Mouse (Mus musculus) mouse trophoblast stem cell (cell line): ENCODE results near the gene Sub1.

ENCODE experiments used
- in situ Hi-C, 2 experiments: fragments of 300-500 bp; cut with MseI, MboI; formaldehyde crosslinking; loops; 2 replicates in 1 of 2; 3 replicates in 1 of 2; pipeline ENCODE4 v1.15.1; 2025

The Sub1 gene

DNA sequence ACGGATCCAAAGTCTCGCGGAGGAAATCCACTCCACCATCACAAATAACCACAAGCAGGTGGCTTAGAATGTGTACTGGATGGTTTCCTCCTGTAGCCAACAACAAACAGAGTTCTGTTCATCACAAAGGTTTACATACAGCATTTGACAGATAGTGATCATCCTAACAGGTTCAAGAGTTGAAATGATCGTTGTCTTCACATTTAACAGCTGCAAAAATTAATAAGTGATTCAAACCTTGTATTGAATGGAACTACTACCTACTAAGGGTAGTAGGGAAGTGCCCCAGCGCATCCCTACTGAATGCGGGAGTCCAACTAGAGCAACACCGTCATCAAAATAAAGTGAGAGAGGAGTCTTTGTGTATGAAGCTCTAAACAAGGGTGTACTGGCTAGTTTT is at the start of gene Sub1:
Sub1 (minus strand) TSS at position 101 of the 400 bp plus-strand sequence.
- in situ Hi-C loops, result no loop called here

DNA sequence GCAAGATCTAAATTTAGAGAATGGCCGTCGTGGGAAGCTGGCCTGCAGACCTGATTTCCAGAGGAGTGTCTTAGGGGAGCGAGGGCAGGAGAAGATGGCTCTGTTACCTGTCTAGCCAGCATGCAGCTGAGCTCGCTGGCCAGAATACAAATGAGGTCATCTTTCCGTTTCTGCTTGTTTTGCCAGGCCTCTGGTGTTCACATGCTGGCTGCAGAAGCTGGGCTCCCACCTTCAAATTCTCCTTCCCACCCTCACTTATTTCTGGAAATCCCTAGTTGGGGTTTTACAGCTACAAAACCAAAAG is 43.6 kb upstream of the Sub1 start:
- in situ Hi-C loops, result no loop called here

DNA sequence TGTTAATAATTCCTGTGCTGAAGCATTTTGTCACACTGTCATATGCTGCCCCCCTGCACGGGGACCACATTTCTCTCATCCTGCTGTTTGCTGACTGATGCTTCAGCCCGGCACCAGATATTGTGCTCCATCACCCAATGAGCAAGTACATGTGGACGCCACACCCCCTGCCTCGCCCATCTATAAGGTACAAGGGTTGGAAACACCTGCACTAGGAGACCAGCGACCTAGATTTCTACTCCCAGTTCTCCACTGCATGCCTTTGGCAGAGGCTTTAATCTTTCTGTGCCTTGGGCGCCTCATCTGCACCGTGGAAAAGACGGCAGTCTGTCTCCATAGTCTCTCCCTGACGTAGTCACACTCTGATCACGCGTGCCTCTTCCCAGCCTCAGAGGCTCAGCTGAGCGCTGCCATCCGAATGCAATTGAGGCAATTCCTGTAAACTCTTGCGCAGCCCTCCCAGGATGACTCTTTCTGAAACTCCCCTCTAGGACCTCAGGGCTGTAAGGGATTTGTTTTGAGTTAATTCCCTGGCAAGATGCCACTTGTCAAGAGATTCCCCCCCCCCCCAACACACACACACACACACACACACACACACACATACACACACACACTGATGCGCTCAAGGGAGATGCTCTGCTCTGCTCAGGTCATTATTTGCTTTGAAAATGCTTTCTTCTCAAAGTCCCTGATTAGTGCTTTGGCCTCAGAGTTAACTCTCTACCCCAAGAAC is 43.1 kb upstream of the Sub1 start:
- in situ Hi-C loops, result no loop called here

DNA sequence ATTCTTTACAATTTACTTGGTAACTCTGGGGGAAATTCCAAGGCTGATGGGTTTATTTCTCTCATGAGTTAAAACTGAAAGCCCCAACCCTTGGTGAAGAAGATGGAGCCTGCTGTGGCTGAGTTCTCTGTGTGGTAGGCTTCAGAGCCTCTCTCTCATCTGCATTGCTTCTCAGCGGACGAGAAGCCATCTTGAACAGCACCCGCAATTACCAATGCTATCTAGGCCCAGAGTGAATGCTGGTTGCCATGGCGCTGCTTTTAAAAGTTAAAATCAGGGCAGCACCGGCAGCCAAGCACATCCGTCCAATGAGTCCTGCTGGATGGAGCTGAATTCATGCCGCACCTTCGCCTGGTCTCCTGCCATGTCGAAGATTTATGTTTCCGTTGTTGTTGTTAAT is 42.5 kb upstream of the Sub1 start:
- in situ Hi-C loops, result no loop called here

DNA sequence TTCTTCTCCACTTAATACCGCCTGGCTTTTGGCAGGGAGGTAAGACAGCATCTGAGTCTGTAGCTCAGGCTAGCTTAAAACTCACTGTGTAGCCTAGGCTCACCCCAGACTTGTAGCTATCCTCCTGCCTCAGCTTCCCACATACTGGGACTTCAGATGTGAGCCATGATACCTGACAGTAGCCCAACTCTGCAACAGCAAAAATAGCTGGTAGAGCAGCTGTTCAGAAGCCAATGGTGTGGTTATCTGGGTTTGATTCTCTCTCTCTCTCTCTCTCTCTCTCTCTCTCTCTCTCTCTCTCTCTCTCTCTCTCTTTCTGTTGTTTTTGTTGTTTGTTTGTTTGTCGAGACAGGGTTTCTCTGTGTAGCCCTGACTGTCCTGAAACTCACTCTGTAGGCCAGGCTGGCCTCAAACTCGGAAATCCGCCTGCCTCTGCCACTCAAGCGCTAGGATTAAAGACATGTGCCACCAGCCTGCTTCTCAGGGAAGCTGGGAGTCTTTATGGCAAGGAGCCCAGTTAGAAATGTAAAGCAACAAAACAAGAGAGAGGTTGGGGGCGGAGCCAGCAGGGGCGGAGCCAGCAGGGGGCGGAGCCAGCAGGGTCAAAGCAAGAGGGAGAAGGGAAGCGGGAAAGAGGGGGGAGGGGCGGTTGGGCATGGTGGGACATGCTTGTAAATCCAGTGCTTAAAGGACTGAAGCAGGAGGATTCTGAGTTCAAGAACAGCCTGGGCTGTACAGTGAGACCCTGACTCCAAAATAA is 41.3 kb upstream of the Sub1 start:
- in situ Hi-C loops, result no loop called here

DNA sequence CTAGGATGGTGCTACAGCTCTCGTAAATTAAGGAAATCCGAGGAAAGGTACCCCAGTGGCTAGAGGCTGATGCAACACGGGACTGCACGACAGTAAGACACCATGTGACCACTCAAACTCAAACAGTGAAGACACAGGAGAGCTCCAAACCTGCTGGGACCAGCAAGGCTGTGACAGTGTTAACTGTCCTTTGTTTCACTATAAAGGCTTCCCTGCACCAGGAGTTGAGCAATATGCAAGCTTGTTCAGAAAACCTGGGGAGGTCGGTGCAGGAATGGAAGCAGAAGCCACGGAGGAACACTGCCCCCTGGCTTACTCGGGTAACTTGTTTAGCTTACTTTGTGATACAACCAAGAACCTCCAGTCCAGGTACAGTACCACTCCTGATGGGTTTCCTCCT is 40.4 kb upstream of the Sub1 start:
- in situ Hi-C loops, result no loop called here

DNA sequence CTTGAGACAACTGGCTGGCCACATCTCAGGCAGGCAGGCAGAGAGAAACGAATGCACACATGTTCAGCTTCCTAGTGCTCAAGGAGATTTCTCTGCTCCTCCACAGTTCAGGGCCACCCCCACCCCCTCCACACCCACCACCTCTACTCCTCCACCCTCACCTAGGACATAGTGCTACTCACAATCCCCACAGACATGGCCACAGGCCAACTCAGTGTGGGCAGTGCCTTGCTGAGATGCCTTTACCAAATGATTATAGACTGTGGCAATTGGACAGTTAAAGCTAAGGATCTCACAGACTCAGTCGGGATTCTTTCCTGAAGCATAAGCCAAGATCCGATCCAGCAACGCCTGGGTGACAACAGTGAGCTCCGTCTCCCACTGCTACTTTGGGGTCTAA is 39.9 kb upstream of the Sub1 start:
- in situ Hi-C loops, result no loop called here

DNA sequence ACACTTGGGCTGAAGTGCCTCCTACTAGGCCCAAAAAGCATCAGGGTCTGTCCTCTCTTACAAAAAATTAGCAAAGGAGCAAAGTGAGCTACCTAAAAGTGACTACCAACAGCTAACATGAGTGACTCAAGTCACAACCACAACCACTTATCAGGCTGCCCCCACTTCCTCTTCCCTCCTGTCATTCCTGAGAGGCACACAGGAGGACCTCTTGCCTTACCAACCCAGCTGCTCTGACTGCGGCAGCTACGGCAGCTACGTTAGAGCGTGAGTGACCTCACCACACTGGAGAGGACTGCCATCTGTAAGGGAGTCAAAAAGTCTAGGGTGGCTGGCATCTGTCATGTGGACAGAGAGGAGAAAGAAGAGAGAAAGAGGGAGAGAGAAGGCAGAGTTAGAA is 37.5 kb upstream of the Sub1 start:
- in situ Hi-C loops, result no loop called here

DNA sequence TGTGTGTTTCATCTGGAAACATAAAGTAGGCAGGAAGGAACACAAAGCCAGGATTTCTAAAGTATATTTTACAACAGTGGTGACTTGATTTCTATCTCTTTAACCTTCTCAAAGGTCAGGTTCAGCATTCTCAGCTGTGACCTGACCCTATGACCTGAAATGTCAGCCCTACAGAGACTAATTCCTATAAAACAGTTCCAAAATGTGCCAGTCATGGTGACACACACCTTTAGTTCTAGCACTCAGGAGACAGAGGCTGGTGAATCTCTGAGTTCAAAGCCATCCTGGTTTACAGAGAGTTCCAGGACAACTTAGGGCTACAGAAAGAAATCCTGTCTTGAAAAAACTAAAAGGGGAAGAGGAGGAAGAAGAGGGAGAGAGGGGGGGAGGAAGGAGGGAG is 36.4 kb upstream of the Sub1 start:
- in situ Hi-C loops, result no loop called here

DNA sequence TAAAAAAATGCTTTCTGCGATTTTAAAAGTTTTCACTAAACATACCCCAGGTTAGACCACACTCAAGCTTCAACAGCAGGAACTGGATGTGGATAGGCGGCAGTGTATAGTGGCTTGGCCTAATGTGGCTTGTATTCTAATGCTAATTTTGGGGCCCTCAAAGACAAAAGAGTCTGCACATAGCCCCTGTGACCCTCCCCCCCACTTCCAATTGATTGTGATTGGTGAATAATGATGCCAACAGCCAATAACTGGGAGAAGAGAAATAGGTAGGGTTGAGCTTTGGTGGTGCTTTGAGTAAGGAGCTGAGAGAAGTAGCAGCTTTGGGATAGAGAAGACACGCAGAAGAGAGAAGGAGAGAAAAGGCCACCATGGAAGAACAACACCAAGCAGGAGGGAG is 35.7 kb upstream of the Sub1 start:
- in situ Hi-C loops, result no loop called here

DNA sequence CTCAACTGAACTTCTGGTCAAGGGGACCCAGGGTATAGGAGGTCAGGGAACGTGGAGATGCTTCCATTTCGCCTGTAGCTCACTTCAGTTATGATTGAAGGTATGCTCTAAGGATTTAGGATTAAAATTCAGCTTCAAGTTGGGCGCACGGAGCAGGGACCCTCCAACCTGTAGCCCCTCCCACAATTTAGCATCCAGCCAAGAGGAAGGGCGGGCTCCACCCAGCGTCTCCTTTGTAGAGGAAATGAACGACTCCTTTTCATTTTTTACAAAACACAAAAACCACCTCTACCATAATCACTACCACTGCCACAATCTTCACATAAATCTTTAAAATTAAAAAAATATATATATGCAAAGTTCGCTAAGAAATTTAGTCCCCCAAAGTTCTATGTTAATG is 35.1 kb upstream of the Sub1 start:
- in situ Hi-C loops, result no loop called here

DNA sequence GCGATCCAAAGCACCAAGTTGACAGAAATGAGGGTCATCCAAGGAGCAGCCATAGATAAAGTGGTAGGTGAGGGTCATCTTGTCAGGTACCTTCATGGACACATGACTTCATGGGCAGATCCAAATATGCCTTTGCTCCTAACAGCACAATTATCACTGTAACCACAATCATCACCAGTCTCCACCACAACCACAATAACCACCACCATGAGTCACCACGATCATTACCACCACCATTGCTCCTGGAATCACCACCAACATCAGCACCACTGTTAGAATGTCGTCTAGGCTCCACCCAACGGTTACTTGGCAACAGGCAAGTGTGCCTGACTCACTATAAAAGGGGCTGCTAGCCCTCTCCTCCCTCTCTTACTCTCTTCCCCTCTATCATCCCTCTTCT is 33.4 kb upstream of the Sub1 start:
- in situ Hi-C loops, result no loop called here

DNA sequence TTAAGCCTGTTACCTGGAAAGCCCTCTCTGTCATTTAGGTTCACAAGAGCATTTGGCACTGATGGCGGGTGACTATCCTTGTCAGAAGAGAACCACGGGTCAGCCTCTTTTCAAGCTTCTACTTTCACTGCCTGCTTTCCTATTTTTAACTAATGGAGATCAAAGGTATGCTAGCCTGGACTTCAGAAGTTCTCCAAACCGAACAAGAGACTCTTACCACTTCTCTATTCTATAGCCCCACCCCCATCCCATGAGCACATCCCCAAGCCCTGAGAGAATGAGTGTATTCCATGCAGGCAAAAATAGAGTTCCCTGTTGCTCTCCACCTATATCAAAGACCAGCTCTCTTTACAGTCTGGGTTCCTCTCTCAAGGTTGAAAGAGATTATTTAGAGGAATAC is 31.0 kb upstream of the Sub1 start:
- in situ Hi-C loops, result no loop called here

DNA sequence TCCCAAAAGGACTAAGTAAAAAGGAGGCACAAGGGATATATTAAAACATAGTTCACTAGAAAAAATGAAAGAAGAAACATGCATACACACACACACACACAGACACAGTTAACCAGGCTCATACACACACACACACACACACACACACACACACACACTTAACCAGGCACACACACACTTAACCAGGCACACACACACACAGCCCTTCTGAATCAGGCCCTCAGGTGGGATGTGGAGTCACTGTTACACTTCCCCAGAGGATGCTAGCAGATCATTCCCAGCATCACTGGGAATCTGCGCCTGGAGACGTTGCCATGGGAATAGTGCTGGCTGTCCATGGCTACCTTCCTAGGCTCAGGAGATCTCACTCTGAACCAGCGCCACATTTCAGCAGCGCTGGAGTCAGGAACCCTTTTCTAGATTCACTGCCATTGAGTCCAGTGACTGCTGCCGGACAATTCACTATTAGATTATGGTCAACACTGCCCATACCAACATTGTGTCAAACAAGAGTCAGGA is 30.2 kb upstream of the Sub1 start:
- in situ Hi-C loops, result no loop called here

DNA sequence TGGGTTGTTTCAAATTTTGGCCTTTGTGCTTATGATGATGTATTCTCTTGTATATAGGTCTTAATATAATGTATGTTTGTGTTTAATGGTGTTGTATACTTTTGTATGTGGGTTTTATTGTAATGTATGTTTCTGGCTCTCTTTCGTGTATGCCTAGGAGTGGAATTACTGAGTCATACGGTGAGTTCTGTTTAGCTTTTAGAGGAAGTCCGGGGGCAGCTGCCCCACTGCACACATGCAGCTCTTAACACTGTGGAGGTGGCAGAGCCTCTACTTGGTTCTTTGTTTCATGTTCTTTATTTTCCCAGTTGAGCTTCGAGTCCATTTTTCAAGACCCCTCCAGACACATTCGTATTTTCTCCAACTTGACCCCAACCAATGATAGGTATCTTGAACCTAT is 29.2 kb upstream of the Sub1 start:
- in situ Hi-C loops, result no loop called here

DNA sequence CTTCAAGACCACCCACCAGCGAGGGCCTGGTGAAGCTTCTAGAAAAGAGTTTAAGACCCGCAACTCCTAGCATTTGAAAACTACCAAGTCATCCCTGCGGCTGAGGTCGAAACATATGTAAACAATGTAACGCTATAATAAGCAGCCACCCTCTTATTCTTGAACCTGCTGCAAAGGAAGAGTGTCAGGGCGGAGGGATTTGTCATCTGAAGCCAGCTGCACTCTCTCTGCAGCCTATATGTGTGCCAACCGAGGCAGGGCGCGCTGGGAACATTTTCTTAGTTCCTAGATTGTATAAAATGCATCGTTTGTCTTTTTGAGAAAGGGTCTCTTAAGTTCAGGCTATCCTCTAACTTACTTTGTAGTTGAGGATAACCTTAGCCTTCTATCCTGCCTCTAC is 28.6 kb upstream of the Sub1 start:
- in situ Hi-C loops, result no loop called here

DNA sequence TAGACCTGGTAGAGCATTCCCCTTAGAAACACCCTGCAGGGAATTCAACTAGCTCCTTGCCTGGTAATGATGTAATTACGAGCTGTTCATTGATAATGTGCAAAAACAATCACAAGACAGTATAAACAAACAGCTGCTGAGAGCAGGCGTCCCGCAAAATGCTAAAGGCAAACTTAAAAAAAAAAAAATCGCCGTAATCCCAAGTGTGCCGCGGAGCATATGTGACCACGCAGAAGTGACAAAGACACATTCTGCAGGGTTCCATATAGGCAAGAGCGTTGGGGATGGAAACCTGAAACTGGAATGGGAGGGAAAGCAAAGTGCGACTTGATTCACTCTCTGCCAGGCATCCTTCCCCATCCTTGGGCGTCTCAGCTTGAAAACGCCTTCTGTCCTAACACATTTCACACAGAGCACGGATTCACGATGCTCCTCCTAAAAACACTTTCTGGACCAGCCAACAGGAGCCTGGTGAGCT is 28.0 kb upstream of the Sub1 start:
- in situ Hi-C loops, result no loop called here

DNA sequence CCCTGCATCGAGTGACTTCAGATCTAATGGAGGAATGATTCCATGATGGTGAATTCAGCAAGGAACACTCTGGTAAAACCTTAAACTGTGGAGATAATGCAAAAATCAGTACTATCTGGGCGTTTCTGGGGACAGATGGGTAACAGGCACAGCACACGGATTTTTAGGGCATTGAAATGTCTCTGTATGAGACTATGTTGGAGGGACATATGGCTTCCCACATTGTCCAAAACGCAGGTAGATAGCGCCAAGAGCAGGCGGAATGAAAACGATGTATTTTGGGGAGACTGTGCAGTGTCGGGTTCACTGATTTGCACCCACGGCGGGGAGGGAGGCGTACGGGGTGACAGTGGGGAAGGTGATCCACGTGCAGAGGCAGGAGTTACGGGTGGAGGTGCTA is 22.7 kb upstream of the Sub1 start:
- in situ Hi-C loops, result no loop called here

DNA sequence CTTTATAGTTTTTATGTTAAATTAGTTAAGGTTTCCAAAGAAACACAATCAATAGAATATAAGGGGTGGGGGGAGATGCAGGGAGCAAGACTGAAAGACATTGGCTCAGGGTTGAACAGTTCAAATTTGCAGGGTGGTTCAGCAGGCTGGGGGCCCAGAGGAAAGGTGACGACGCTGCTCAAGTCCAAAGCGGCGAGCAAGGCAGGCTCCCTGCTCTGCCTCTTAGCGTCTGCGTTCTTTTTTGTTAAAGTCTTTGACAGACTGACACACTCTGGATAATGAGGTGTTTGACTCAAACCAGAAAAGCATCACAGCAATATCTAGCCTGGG is 21.6 kb upstream of the Sub1 start:
- in situ Hi-C loops, result no loop called here

DNA sequence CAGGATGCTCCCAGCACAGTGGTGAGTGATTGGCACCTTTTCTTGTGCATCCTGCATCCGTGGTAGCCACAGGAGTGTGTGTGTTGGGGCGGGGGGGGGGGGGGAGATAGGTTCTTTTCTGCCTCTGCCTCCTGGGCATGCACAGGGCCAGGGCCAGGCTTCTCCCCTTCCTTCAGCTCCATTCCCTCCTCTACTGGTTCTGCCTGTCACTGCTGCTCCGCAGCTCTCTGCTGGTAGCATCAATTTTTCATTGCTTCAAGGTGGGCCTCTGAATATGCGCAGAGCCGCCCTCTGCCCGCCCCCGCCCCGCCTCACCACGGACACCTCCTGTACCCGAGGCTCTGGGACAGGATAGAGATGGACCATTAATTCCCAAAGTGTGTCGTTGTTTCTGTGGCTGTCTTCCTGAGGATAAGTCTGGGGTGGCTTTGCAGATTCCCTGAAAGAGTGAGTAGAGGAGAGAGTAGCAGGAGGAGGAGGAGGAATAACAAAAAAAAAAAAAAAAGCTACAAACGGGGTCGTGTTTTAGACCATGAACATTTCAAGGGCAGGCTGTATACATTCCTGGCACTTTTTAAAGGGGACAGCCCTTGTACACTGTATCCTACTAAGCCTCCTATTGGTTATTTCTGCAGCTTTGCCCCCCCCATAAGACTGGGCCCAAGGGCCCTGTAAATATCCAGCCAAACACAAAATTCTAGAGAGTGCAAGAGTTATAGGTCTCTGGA is 21.1 kb upstream of the Sub1 start:
- in situ Hi-C loops, result no loop called here

DNA sequence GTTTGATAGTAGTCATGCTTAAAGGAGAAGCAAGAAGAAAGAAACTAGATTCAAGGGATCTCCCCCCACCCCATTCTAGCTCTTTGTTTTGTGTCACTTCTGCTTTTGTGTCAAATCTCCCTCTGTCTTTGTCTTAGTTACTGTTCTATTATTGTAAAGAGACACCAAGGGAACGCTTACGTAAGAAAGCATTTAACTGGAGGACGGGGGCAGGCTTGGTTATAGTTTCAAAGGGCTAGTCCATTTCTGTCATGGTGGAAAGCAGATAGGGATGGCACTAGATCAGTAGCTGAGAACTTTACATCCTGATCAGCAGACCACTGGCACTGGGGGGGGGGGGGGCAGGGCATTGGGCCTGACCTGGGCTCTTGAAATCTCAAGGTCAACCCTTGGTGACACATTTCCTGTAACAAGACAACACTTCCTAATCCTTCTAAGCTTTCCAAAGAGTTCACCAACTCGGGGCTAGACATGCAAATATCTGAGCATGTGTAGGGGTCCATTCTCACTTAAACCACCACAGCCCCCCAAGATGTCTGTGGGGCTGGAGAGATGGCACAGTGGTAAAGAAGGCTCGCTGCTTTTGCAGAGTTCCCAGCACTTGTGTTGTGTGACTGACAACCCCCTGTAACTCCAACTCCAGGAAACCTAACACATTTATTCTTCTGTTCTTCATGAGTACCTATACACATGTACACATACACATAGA is 17.6 kb upstream of the Sub1 start:
- in situ Hi-C loops, result no loop called here

DNA sequence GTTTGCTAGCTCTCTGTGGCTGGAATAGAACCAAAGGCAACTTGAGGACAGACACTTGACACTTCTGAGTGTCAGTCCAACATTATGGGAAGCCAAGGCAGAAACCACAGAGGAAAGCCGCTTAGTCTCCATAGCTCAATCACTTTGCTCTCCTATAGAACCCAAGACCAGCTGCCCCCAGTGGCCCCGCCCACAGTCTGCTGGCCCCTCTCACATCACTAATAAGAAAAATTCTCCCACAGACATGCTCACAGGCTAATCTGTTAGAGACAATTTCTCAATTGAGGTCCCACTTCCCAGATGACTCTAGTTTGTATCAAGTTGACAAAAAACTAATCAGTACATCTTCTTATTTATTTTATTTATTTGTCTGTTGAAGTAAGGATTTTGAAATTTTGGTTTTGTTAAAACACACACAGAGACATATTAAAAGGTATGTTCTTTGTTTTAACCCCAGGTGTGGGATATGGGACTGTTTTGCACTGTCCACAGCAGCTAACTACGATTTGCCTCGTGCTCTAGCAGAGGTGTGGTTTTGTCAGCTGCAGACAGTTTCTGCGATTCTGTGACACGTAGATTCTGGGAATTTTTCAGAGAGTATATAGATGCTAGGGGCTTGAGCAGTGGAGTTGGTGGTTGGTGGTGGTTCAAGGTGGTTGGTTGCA is 16.9 kb upstream of the Sub1 start:
- in situ Hi-C loops, result no loop called here
